Mouse (Mus musculus): Measurements from ENCODE around the gene Hmgcll1. TPM values are rescaled to one million over a fixed set of nuclear protein-coding genes. Genes with fewer than 3 reads are reported as not detected.
"Not testable (repeated sequence)": the region's sequence is repeated elsewhere in the genome, so short reads cannot be mapped to it uniquely, and the experiment has no call there.

The Hmgcll1 gene
- polyA plus RNA-seq, 1 experiment from 2014 or later = 3.9 TPM

DNA sequence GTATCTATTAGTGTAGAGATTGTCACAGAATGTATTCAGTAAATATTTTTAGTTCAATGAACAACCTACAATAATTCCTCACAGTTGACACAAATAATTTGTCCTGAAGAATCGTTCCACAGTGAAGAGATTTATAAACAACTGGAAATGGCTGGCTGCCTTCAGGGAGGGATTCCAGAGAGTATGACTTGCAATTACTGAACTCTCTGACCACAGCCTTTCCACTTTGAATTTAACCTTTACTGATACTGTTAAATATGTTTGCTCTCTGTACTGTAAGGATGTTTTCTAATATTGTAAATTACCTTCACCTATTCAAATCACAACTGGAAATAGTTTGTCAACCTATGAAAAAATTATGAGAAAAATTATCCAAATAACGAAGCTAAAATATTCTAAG, 76.9 kb downstream of the Hmgcll1 start:
- Histone ChIP-seq H3K27ac (no peak overlapping the region), H3K27me3 (no peaks in the 10 kb centered on the region), H3K4me2 (no peak overlapping the region), H3K9me3 (no peaks in the 10 kb centered on the region), H3K9ac (no peak overlapping the region), H3K36me3 (no peaks in the 10 kb centered on the region), H3K4me3 (no peak overlapping the region), H3K4me1 (no peaks in the 10 kb centered on the region)
- no peak for ATAC-seq (ENCODE audit: insufficient number of reproducible peaks, insufficient read depth, low FRiP score, low TSS enrichment, low read depth)
- 64% methylated on average over 2 of the region's 2 CpGs for WGBS

DNA sequence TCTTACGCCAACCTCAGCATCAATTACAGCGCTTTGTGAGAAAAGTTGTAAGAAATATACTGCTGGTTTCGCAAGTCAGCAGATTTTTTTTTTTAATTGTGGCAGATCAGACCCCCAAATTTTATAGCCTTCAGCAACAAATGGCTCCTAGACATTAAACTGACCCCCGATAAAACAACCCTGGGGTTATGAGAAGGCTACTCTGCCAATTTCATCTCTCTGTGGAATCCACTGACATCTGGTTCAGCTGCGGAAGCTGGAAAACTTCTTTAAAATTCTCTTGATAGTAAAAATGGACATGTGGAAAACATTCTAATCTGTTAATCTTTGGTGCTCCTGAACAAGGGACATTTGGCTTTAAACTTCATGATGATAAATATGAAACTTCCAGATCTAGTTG, 82.6 kb downstream of the Hmgcll1 start:
- ATAC-seq (ENCODE audit: insufficient number of reproducible peaks, insufficient read depth, low FRiP score, low TSS enrichment, low read depth) = no peak
- H3K27me3 ChIP-seq = no peaks in the 10 kb centered on the region
- H3K4me3 ChIP-seq = no peak overlapping the region
- no peak overlapping the region for H3K9ac ChIP-seq
- no peak overlapping the region for H3K4me2 ChIP-seq
- WGBS = 82% methylated on average over 5 of the region's 5 CpGs
- H3K9me3 ChIP-seq = no peaks in the 10 kb centered on the region
- H3K4me1 ChIP-seq = no peaks in the 10 kb centered on the region
- no peaks in the 10 kb centered on the region for H3K36me3 ChIP-seq
- no peak overlapping the region for H3K27ac ChIP-seq

DNA sequence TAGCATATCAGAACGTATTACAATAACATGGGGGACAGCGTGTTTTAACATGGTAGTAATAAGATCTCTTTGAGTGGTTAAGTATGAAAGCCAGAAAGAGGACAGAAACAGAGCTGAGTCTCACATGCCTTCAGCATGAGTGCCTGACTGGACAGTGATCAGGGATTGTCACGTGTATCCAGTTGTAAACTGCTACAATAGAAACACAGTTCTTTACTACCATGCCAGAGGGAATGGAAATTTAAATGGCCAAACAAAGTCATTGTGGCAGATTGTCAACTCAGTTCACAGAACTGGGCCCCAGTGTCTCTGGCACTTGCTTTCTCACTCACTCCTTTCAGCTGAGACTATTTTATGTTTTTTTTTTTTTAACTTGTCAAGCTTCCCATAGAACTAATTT, 85.3 kb downstream of the Hmgcll1 start:
- no peak overlapping the region for H3K4me2 ChIP-seq
- no peak overlapping the region for H3K4me3 ChIP-seq
- H3K27ac ChIP-seq = no peak overlapping the region
- H3K36me3 ChIP-seq = no peaks in the 10 kb centered on the region
- H3K27me3 ChIP-seq = no peaks in the 10 kb centered on the region
- WGBS = 76% methylated on average over 3 of the region's 3 CpGs
- no peaks in the 10 kb centered on the region for H3K4me1 ChIP-seq
- no peaks in the 10 kb centered on the region for H3K9me3 ChIP-seq
- ATAC-seq (ENCODE audit: insufficient number of reproducible peaks, insufficient read depth, low FRiP score, low TSS enrichment, low read depth) = no peak
- H3K9ac ChIP-seq = no peak overlapping the region

DNA sequence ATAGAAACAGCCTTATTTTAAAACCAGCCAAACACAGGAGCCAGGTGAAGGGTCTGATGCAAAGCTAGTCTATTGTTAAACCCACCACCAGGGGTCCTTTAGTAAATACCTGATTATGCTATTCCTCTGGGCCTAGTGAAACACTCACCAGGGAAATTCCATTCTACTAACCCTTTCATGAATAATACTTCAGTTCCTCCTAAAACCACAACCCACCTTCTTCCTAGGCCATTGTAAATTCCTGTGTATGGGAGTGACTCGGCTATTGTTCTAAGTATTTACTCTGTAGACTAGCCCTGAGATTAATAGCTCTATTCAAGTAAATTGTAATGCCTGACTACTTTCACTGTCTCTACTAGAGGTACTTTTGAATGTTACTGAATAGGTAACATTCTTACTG, 89.8 kb downstream of the Hmgcll1 start:
- H3K36me3 ChIP-seq; H3K27ac ChIP-seq; H3K4me1 ChIP-seq; H3K27me3 ChIP-seq; ATAC-seq (ENCODE audit: insufficient number of reproducible peaks, insufficient read depth, low FRiP score, low TSS enrichment, low read depth); H3K4me3 ChIP-seq; H3K4me2 ChIP-seq; H3K9me3 ChIP-seq; H3K9ac ChIP-seq: not testable (repeated sequence)
- WGBS = 79% methylated on average over 1 of the region's 1 CpGs

DNA sequence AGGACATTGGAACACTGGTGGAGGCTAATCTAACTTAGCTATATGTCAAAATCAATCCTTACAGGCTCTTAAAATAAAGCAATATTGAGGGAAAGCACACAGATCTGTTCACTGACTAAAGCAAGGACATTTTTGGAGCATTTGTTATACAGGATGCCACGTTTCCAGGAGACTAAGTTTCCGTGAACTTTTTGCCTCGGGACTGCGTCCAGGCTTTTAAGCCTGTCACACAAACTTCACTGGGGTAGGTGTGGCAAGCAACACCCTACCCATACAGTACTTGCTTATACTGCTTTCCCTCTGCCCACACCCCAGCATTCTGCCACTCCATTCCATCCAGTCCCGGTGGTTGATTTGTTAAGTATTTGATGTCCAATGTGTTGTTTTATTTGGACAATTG, 90.2 kb downstream of the Hmgcll1 start:
- H3K36me3 ChIP-seq = no peaks in the 10 kb centered on the region
- ATAC-seq (ENCODE audit: insufficient number of reproducible peaks, insufficient read depth, low FRiP score, low TSS enrichment, low read depth) = no peak
- H3K9ac ChIP-seq = no peak overlapping the region
- H3K4me3 ChIP-seq = no peak overlapping the region
- 85% methylated on average over 5 of the region's 5 CpGs for WGBS
- no peaks in the 10 kb centered on the region for H3K27me3 ChIP-seq
- no peak overlapping the region for H3K4me2 ChIP-seq
- H3K4me1 ChIP-seq = no peaks in the 10 kb centered on the region
- H3K27ac ChIP-seq = no peak overlapping the region
- no peaks in the 10 kb centered on the region for H3K9me3 ChIP-seq

DNA sequence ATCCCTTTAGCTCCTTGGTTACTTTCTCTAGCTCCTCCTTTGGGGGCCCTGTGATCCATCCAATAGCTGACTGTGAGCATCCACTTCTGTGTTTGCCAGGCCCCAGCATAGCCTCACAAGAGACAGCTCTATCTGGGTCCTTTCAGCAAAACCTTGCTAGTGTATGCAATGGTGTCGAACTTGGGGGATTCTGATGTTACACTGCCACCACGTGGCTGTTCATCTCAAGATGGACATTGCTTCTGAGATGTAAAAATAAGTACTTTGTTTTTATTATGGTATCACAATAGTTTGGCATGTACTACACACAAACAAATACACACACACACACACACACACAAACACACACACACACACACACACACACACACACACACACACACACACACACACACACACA, 108.2 kb downstream of the Hmgcll1 start:
- H3K9me3 ChIP-seq; H3K4me3 ChIP-seq; H3K4me1 ChIP-seq; ATAC-seq (ENCODE audit: insufficient number of reproducible peaks, insufficient read depth, low FRiP score, low TSS enrichment, low read depth); H3K36me3 ChIP-seq; H3K27ac ChIP-seq; H3K27me3 ChIP-seq; H3K9ac ChIP-seq; H3K4me2 ChIP-seq: not testable (repeated sequence)
- WGBS = 0% methylated on average over 2 of the region's 2 CpGs

GRCm38 (mm10) chr9:76124249-76124648, 109.6 kb downstream of the Hmgcll1 start:
- H3K4me2 ChIP-seq = no peak overlapping the region
- no peaks in the 10 kb centered on the region for H3K9me3 ChIP-seq
- no peak overlapping the region for H3K27ac ChIP-seq
- no peaks in the 10 kb centered on the region for H3K27me3 ChIP-seq
- WGBS = 79% methylated on average over 4 of the region's 4 CpGs
- H3K4me1 ChIP-seq = no peaks in the 10 kb centered on the region
- H3K9ac ChIP-seq = no peak overlapping the region
- ATAC-seq (ENCODE audit: insufficient number of reproducible peaks, insufficient read depth, low FRiP score, low TSS enrichment, low read depth) = no peak
- H3K36me3 ChIP-seq = no peaks in the 10 kb centered on the region
- no peak overlapping the region for H3K4me3 ChIP-seq

GRCm38 (mm10) chr9:76129353-76129752, 114.7 kb downstream of the Hmgcll1 start:
- Histone ChIP-seq H3K27ac (no peak overlapping the region), H3K27me3 (no peaks in the 10 kb centered on the region), H3K4me2 (no peak overlapping the region), H3K9ac (no peak overlapping the region), H3K4me3 (no peak overlapping the region), H3K4me1 (0 out of 2 replicates have a peak, but pooled peaks cover 2% of the 10 kb centered on the region), H3K36me3 (no peaks in the 10 kb centered on the region), H3K9me3 (no peaks in the 10 kb centered on the region)
- 71% methylated on average over 1 of the region's 1 CpGs for WGBS
- no peak for ATAC-seq (ENCODE audit: insufficient number of reproducible peaks, insufficient read depth, low FRiP score, low TSS enrichment, low read depth)

DNA sequence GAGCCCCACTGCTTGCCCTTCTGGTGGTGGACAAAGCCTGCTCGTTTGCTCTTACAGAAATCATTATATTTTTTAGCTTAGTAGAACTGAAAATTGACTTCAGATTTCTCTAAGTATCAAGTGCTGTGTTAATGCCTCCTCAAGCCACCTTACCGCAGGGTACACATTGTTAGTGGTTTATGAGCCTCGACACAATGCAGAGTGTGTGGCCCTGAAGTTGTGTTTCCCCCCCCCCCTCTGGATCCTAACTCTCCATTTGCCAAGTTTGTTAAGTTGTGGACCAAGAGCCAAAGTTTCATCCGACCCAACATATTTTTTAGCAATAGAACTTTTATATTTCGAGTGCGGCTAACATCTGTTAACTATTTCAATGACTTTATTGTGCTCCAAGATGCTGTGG, 119.4 kb downstream of the Hmgcll1 start:
- Histone ChIP-seq H3K9ac (no peak overlapping the region), H3K4me1 (peaks cover 9% of the 10 kb centered on the region), H3K4me3 (no peak overlapping the region), H3K27ac (no peak overlapping the region), H3K9me3 (no peaks in the 10 kb centered on the region), H3K27me3 (no peaks in the 10 kb centered on the region), H3K4me2 (no peak overlapping the region), H3K36me3 (no peaks in the 10 kb centered on the region)
- ATAC-seq (ENCODE audit: insufficient number of reproducible peaks, insufficient read depth, low FRiP score, low TSS enrichment, low read depth) = no peak
- 61% methylated on average over 6 of the region's 6 CpGs for WGBS

GRCm38 (mm10) chr9:76138378-76139109, 123.9 kb downstream of the Hmgcll1 start:
- WGBS = 79% methylated on average over 3 of the region's 3 CpGs
- no peaks in the 10 kb centered on the region for H3K9me3 ChIP-seq
- no peak for ATAC-seq (ENCODE audit: insufficient number of reproducible peaks, insufficient read depth, low FRiP score, low TSS enrichment, low read depth)
- H3K4me2 ChIP-seq = no peak overlapping the region
- no peak overlapping the region for H3K9ac ChIP-seq
- no peak overlapping the region for H3K4me3 ChIP-seq
- H3K27me3 ChIP-seq = no peaks in the 10 kb centered on the region
- H3K4me1 ChIP-seq = peaks cover 12% of the 10 kb centered on the region
- no peak overlapping the region for H3K27ac ChIP-seq
- no peaks in the 10 kb centered on the region for H3K36me3 ChIP-seq

GRCm38 (mm10) chr9:76145593-76145992, 130.9 kb downstream of the Hmgcll1 start:
- no peak overlapping the region for H3K4me2 ChIP-seq
- H3K27ac ChIP-seq = no peak overlapping the region
- no peak overlapping the region for H3K4me3 ChIP-seq
- H3K9ac ChIP-seq = no peak overlapping the region
- no peaks in the 10 kb centered on the region for H3K9me3 ChIP-seq
- H3K27me3 ChIP-seq = no peaks in the 10 kb centered on the region
- WGBS = 59% methylated on average over 3 of the region's 3 CpGs
- no peaks in the 10 kb centered on the region for H3K36me3 ChIP-seq
- no peak for ATAC-seq (ENCODE audit: insufficient number of reproducible peaks, insufficient read depth, low FRiP score, low TSS enrichment, low read depth)
- H3K4me1 ChIP-seq = 0 out of 2 replicates have a peak, but pooled peaks cover 3% of the 10 kb centered on the region

GRCm38 (mm10) chr9:76162446-76162845, 147.8 kb downstream of the Hmgcll1 start:
- H3K4me2 ChIP-seq = no peak overlapping the region
- no peak overlapping the region for H3K9ac ChIP-seq
- no peaks in the 10 kb centered on the region for H3K36me3 ChIP-seq
- ATAC-seq (ENCODE audit: insufficient number of reproducible peaks, insufficient read depth, low FRiP score, low TSS enrichment, low read depth) = no peak
- H3K27me3 ChIP-seq = no peaks in the 10 kb centered on the region
- no peak overlapping the region for H3K4me3 ChIP-seq
- no peak overlapping the region for H3K27ac ChIP-seq
- H3K4me1 ChIP-seq = no peaks in the 10 kb centered on the region
- H3K9me3 ChIP-seq = no peaks in the 10 kb centered on the region
- 59% methylated on average over 8 of the region's 8 CpGs for whole genome bisulfite sequencing

Measured in embryonic facial prominence, embryonic 13.5 days (tissue).